Comparison of ENCODE assay signal across 12 mouse cellular contexts in the genomic region with DNA sequence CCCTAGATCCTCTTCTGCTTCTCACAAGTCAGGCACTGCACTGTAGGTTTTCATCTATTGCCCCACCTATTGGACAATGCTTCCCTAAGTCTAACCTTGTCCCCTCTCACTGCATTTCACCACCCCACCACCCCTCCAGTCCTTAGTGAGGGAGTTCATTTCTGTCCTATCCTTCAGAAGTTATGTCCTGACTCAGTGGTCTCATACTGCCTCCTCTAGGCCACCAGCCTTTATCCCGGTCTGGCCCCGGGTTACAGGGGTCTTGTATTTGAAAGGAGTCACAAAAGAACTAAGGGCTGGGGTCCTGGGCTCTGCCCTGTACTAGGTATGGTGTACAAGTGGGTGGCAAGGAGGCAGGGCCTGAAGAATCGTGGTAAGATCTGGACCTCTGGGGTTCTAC. TPM values are rescaled to one million over a fixed set of nuclear protein-coding genes. Genes with fewer than 3 reads are reported as not detected.
DNase-seq lines count a peak whose midpoint lies in the region; ATAC-seq and TF ChIP-seq lines count a peak whose summit lies in the region.
"Had no signal": no experiment of that assay in that cellular context is flagged by ENCODE, and none has a peak within 500 bp of the region (broad histone marks: within the 10 kb centered on the region; RNA-seq: fewer than 3 reads in every experiment).

No protein-coding gene starts in this region.

- H3K9me3 ChIP-seq in neural tube, embryonic 13.5 days, result no peaks in the 10 kb centered on the region
- H3K9me3 ChIP-seq in neural tube, embryonic 15.5 days (replicated peaks), result no peaks in the 10 kb centered on the region
- no peaks in the 10 kb centered on the region for H3K9me3 ChIP-seq in forebrain, embryonic 11.5 days (ENCODE audit: control insufficient read depth, low read length)
- H3K9me3 ChIP-seq in hindbrain, postnatal 0 days (ENCODE audit: low read length), result no peaks in the 10 kb centered on the region
- H3K9me3 ChIP-seq: embryonic facial prominence, embryonic 12.5 days; heart, embryonic 13.5 days; liver, embryonic 13.5 days had no signal

- H3K36me3 ChIP-seq in neural tube, embryonic 13.5 days, result no peaks in the 10 kb centered on the region
- H3K36me3 ChIP-seq in neural tube, embryonic 15.5 days, result no peaks in the 10 kb centered on the region
- no peaks in the 10 kb centered on the region for H3K36me3 ChIP-seq in forebrain, embryonic 11.5 days (ENCODE audit: control insufficient read depth, insufficient read depth, low read length)
- H3K36me3 ChIP-seq in hindbrain, postnatal 0 days (ENCODE audit: insufficient read depth, low read length), result no peaks in the 10 kb centered on the region
- H3K36me3 ChIP-seq: embryonic facial prominence, embryonic 12.5 days; heart, embryonic 13.5 days; liver, embryonic 13.5 days had no signal

- no peak for DNase-seq in forebrain, embryonic 11.5 days (ENCODE audit: low spot score)
- no peak for DNase-seq in hindbrain, postnatal 0 days (ENCODE audit: low spot score)
- DNase-seq in kidney, adult 9 months, result no peak
- no peak for DNase-seq in yolk sac, embryonic 10.5 days (ENCODE audit: low spot score)
- DNase-seq: liver, embryonic 13.5 days; lung, postnatal 14 days had no signal

- H3K9ac ChIP-seq in neural tube, embryonic 13.5 days, result no peak overlapping the region
- H3K9ac ChIP-seq in neural tube, embryonic 15.5 days (replicated peaks), result no peak overlapping the region
- H3K9ac ChIP-seq in forebrain, embryonic 11.5 days (ENCODE audit: low read length), result peak overlapping the region; percentile 16; the same call in 1 of the 2 replicates
- H3K9ac ChIP-seq in hindbrain, postnatal 0 days (replicated peaks; ENCODE audit: low read length), result no peak overlapping the region
- H3K9ac ChIP-seq: embryonic facial prominence, embryonic 12.5 days; heart, embryonic 13.5 days; liver, embryonic 13.5 days had no signal

- no peak overlapping the region for H3K4me3 ChIP-seq in neural tube, embryonic 13.5 days
- no peak overlapping the region for H3K4me3 ChIP-seq in neural tube, embryonic 15.5 days (replicated peaks)
- no peak overlapping the region for H3K4me3 ChIP-seq in forebrain, embryonic 11.5 days (ENCODE audit: low read depth, low read length)
- no peak overlapping the region for H3K4me3 ChIP-seq in hindbrain, postnatal 0 days (ENCODE audit: low read length)
- H3K4me3 ChIP-seq: embryonic facial prominence, embryonic 12.5 days; heart, embryonic 13.5 days; liver, embryonic 13.5 days had no signal

- 45% methylated on average over 3 of the region's 3 CpGs for WGBS in neural tube, embryonic 13.5 days
- 43% methylated on average over 3 of the region's 3 CpGs for WGBS in neural tube, embryonic 15.5 days
- WGBS in forebrain, embryonic 11.5 days, result 35% methylated on average over 3 of the region's 3 CpGs
- 35% methylated on average over 3 of the region's 3 CpGs for WGBS in hindbrain, postnatal 0 days

- ATAC-seq in neural tube, embryonic 13.5 days (ENCODE audit: low read depth), result no peak
- ATAC-seq in neural tube, embryonic 15.5 days (ENCODE audit: low FRiP score), result no peak
- no peak for ATAC-seq in forebrain, embryonic 11.5 days (replicated peaks; ENCODE audit: low FRiP score)
- ATAC-seq in hindbrain, postnatal 0 days, result no peak
- no peak for ATAC-seq in monocyte, adult 5-6 weeks (replicated peaks; ENCODE audit: insufficient number of reproducible peaks, low FRiP score, low TSS enrichment, poor library complexity, severe bottlenecking)

- H3K4me1 ChIP-seq in neural tube, embryonic 13.5 days (replicated peaks), result peaks cover 96% of the 10 kb centered on the region
- H3K4me1 ChIP-seq in neural tube, embryonic 15.5 days, result peaks cover 96% of the 10 kb centered on the region
- H3K4me1 ChIP-seq in forebrain, embryonic 11.5 days (replicated peaks; ENCODE audit: control insufficient read depth, insufficient read depth, low read length), result peaks cover 71% of the 10 kb centered on the region
- peaks cover 54% of the 10 kb centered on the region for H3K4me1 ChIP-seq in hindbrain, postnatal 0 days (ENCODE audit: insufficient read depth, low read length)

- H3K4me2 ChIP-seq in neural tube, embryonic 13.5 days, result no peak overlapping the region
- H3K4me2 ChIP-seq in neural tube, embryonic 15.5 days, result no peak overlapping the region
- H3K4me2 ChIP-seq in forebrain, embryonic 11.5 days (ENCODE audit: low read depth, low read length, severe bottlenecking), result no peak overlapping the region
- peak overlapping the region; percentile 79; the same call in 1 of the 2 replicates for H3K4me2 ChIP-seq in hindbrain, postnatal 0 days (ENCODE audit: low read depth, low read length)
- H3K4me2 ChIP-seq: embryonic facial prominence, embryonic 12.5 days; heart, embryonic 13.5 days; liver, embryonic 13.5 days had no signal

- H3K27ac ChIP-seq in neural tube, embryonic 13.5 days (replicated peaks), result peak overlapping the region; percentile 2
- no peak overlapping the region for H3K27ac ChIP-seq in neural tube, embryonic 15.5 days (replicated peaks)
- no peak overlapping the region for H3K27ac ChIP-seq in forebrain, embryonic 11.5 days (ENCODE audit: low read depth, low read length)
- H3K27ac ChIP-seq in hindbrain, postnatal 0 days, result peak overlapping the region; percentile 96; the same call in 1 of the 2 replicates
- H3K27ac ChIP-seq: embryonic facial prominence, embryonic 12.5 days; heart, embryonic 13.5 days; liver, embryonic 13.5 days had no signal

- no peak for TF ChIP-seq CTCF in hindbrain, postnatal 0 days (IDR thresholded peaks at IDR 0.05; ENCODE audit: low read depth)

- peaks cover 15% of the 10 kb centered on the region; the same call in 1 of the 2 replicates for H3K27me3 ChIP-seq in neural tube, embryonic 13.5 days
- H3K27me3 ChIP-seq in neural tube, embryonic 15.5 days (replicated peaks), result no peaks in the 10 kb centered on the region
- peaks cover 7% of the 10 kb centered on the region for H3K27me3 ChIP-seq in forebrain, embryonic 11.5 days (ENCODE audit: control insufficient read depth, insufficient read depth, low read length)
- no peaks in the 10 kb centered on the region for H3K27me3 ChIP-seq in hindbrain, postnatal 0 days (ENCODE audit: insufficient read depth, low read length)

RNA-seq across cellular contexts. Expression of gene Srcin1, which starts 6.2 kb away (rescaled TPM):
- polyA plus RNA-seq in neural tube, embryonic 13.5 days (2015; fragmentation: Nextera tagmentation; extraction: Ambion mirVana), result 5.7 and 7.0 TPM in 2 replicates
- 7.2 and 10.5 TPM in 2 replicates for polyA plus RNA-seq in neural tube, embryonic 15.5 days (2015; fragmentation: Nextera tagmentation; extraction: Ambion mirVana)
- 3.2 and 3.7 TPM in 2 replicates for polyA plus RNA-seq in forebrain, embryonic 11.5 days (2014; fragmentation: Nextera tagmentation; extraction: Ambion mirVana)
- 104 and 141 TPM in 2 replicates for total RNA-seq in hindbrain, postnatal 0 days (2014; rRNA removed)
- polyA plus RNA-seq in hindbrain, postnatal 0 days (2015; fragmentation: Nextera tagmentation; extraction: Ambion mirVana), result 14.3 and 14.7 TPM in 2 replicates
- 0.10 to 0.58 TPM (median 0.21 TPM) in 3 replicates for total RNA-seq in monocyte, adult 5-6 weeks (2017)
- total RNA-seq: hematopoietic stem cell, adult 5-6 weeks had no signal
- polyA plus RNA-seq: liver, embryonic 13.5 days had no signal

RNA-seq across cellular contexts. Expression of gene Epop, which starts 59.7 kb away (rescaled TPM):
- polyA plus RNA-seq in neural tube, embryonic 13.5 days (2015; fragmentation: Nextera tagmentation; extraction: Ambion mirVana), result 3.6 and 4.1 TPM in 2 replicates
- polyA plus RNA-seq in neural tube, embryonic 15.5 days (2015; fragmentation: Nextera tagmentation; extraction: Ambion mirVana), result 2.1 TPM in 2 replicates
- 13.8 and 15.8 TPM in 2 replicates for polyA plus RNA-seq in forebrain, embryonic 11.5 days (2014; fragmentation: Nextera tagmentation; extraction: Ambion mirVana)
- total RNA-seq in hindbrain, postnatal 0 days (2014; rRNA removed), result 11.0 and 12.0 TPM in 2 replicates
- 2.3 and 2.4 TPM in 2 replicates for polyA plus RNA-seq in hindbrain, postnatal 0 days (2015; fragmentation: Nextera tagmentation; extraction: Ambion mirVana)
- 0.75 to 1.8 TPM (median 0.95 TPM) in 3 replicates for total RNA-seq in monocyte, adult 5-6 weeks (2017)

Comparison
In these comparisons a context has a peak if more than half of its experiments do, and no peak if none do; other contexts are left out.
1. H3K27ac ChIP-seq: peak in neural tube, embryonic 13.5 days (single experiment) and hindbrain, postnatal 0 days (single experiment); none in neural tube, embryonic 15.5 days (single experiment) and forebrain, embryonic 11.5 days (single experiment).